Mouse (Mus musculus) Patski (cell line): Measurements from ENCODE around the gene Gm42957. TPM values are rescaled to one million over a fixed set of nuclear protein-coding genes. Genes with fewer than 3 reads are reported as not detected.

Experiments used
- ATAC-seq: fragments of 100-300 bp; one replicate; pipeline ENCODE4 v1.8.0; 2021
- CTCF ChIA-PET: fragments of 350-600 bp; sonication (Branson Sonifier 250); formaldehyde crosslinking; loops from one replicate; lab custom pipeline; 2022; ENCODE audit warnings: inconsistent platforms; lab: Charles Lee
- POLR2A ChIA-PET: fragments of 350-600 bp; sonication (Branson Sonifier 250); formaldehyde crosslinking; loops from one replicate; lab custom pipeline; 2022; ENCODE audit warnings: antibody characterized with exemption, inconsistent platforms; lab: Charles Lee
- DNase-seq: peaks from one replicate; pipeline ENCODE4 v3.0.0-alpha.2; 2011; ENCODE audit warnings: low read depth, low spot score
- H3K27me3 ChIP-seq: fragments of 371-371 bp; one replicate; pipeline ENCODE4 v1.5.1; 2021
- CTCF ChIP-seq: fragments of 100-300 bp; IDR thresholded peaks from one replicate; pipeline ENCODE4 v1.5.1; 2021
- in situ Hi-C: fragments of 300-500 bp; cut with MboI; formaldehyde crosslinking; loops from 3 replicates; pipeline ENCODE4 v1.11.1; 2018; ENCODE audit warnings: low pct_unique_long_range_greater_than_20kb, mixed read lengths
- polyA plus RNA-seq: library from polyadenylated mRNA; unstranded; gene quantifications from one replicate; pipeline ENCODE4 v1.2.3, GENCODE M21; 2021

Gm42957 gene
- 0.10 TPM for polyA plus RNA-seq

GRCm38 (mm10) chr3:96634928-96635879, at the start of gene Gm42957, which contains the start of gene Pex11b:
Gm42957 (plus strand) TSS chr3:96635474.
Pex11b (plus strand) TSS chr3:96635376.
- CTCF ChIA-PET = no interaction called here

GRCm38 (mm10) chr3:96590657-96591056, 44.6 kb upstream of the Gm42957 start:
- no peaks in the 10 kb centered on the region for H3K27me3 ChIP-seq
- ATAC-seq = no peak
- in situ Hi-C loops = no loop called here
- CTCF ChIA-PET = interaction anchor here (2.2 to 2.8 kb wide), 3 partner anchors 11 to 88 kb away, joined by 5 to 15 read pairs (median 7); partner anchors contain the start of gene Gm16253
- POLR2A ChIA-PET = interaction anchor here (1.3 kb wide), 1 partner anchor 14 kb away, joined by 3 read pairs; the partner anchor contains the start of gene Gm16253
- DNase-seq = no peak
- TF ChIP-seq CTCF = no peak

More at GRCm38 (mm10) chr3:96634928-96635879, at the start of gene Gm42957, which contains the start of gene Pex11b:
- TF ChIP-seq CTCF = no peak
- ATAC-seq = peak; percentile 81
- no peaks in the 10 kb centered on the region for H3K27me3 ChIP-seq
- POLR2A ChIA-PET = no interaction called here
- in situ Hi-C loops = no loop called here
- DNase-seq = peak; percentile 68

- CTCF ChIA-PET = interaction anchor here (0.7 to 2.7 kb wide), 13 partner anchors 8 to 80 kb away, joined by 3 to 26 read pairs (median 5); partner anchors contain the start of genes Gm16253 and Rbm8a
- no peak for TF ChIP-seq CTCF
- no peaks in the 10 kb centered on the region for H3K27me3 ChIP-seq
- DNase-seq = no peak
- no peak for ATAC-seq
- in situ Hi-C loops = no loop called here
- POLR2A ChIA-PET = interaction anchor here (0.6 to 1.5 kb wide), 5 partner anchors 8 to 37 kb away, joined by 3 to 5 read pairs (median 4); partner anchors contain the start of gene Txnip
Observed at GRCm38 (mm10) chr3:96593374-96593773, 41.9 kb upstream of the Gm42957 start.

- CTCF ChIA-PET = interaction anchor here (0.7 to 2.7 kb wide), 14 partner anchors 8 to 101 kb away, joined by 3 to 26 read pairs (median 5); partner anchors contain the start of genes Gm16253 and Rbm8a
Observed at GRCm38 (mm10) chr3:96593790-96594560, 41.3 kb upstream of the Gm42957 start, which contains the start of gene Polr3gl. Polr3gl (minus strand) TSS chr3:96594181.

GRCm38 (mm10) chr3:96594851-96595250, 40.4 kb upstream of the Gm42957 start:
- no peak for DNase-seq
- CTCF ChIA-PET = interaction anchor here (0.9 to 2.7 kb wide), 5 partner anchors 8 to 51 kb away, joined by 3 to 26 read pairs (median 3); partner anchors contain the start of gene Rbm8a
- POLR2A ChIA-PET = interaction anchor here (1.0 to 1.5 kb wide), 3 partner anchors 18 to 36 kb away, joined by 3 to 4 read pairs (median 4); partner anchors contain the start of gene Gm16253
- no peak for TF ChIP-seq CTCF
- no peaks in the 10 kb centered on the region for H3K27me3 ChIP-seq
- no peak for ATAC-seq
- in situ Hi-C loops = no loop called here

More at GRCm38 (mm10) chr3:96593790-96594560, 41.3 kb upstream of the Gm42957 start, which contains the start of gene Polr3gl:
- H3K27me3 ChIP-seq = no peaks in the 10 kb centered on the region
- ATAC-seq (peak; percentile 96), DNase-seq (no peak)
- no peak for TF ChIP-seq CTCF
- in situ Hi-C loops = no loop called here
- POLR2A ChIA-PET = interaction anchor here (0.6 to 1.5 kb wide), 6 partner anchors 8 to 37 kb away, joined by 3 to 5 read pairs (median 4); partner anchors contain the start of gene Txnip

GRCm38 (mm10) chr3:96595661-96596060, 39.6 kb upstream of the Gm42957 start:
- POLR2A ChIA-PET = interaction anchor here (0.7 to 1.1 kb wide), 2 partner anchors 19 to 310 kb away, joined by 3 read pairs; partner anchors contain the start of genes Gm16253 and Gpr89
- in situ Hi-C loops = no loop called here
- CTCF ChIA-PET = interaction anchor here (0.9 to 2.7 kb wide), 3 partner anchors 7 to 52 kb away, joined by 3 to 26 read pairs (median 3); no protein-coding TSS in a partner anchor
- TF ChIP-seq CTCF = no peak
- ATAC-seq = no peak
- DNase-seq = no peak
- H3K27me3 ChIP-seq = no peaks in the 10 kb centered on the region

- POLR2A ChIA-PET = interaction anchor here (0.7 kb wide), 1 partner anchor 309 kb away, joined by 3 read pairs; the partner anchor contains the start of gene Gpr89
Observed at GRCm38 (mm10) chr3:96596228-96596707, 39.0 kb upstream of the Gm42957 start, which contains the start of gene Ankrd34a. Ankrd34a (plus strand) TSS chr3:96596636.

GRCm38 (mm10) chr3:96596855-96597254, 38.4 kb upstream of the Gm42957 start:
- CTCF ChIA-PET = interaction anchor here (1.6 kb wide), 1 partner anchor 10 kb away, joined by 4 read pairs; no protein-coding TSS in a partner anchor
- ATAC-seq (no peak), DNase-seq (no peak)
- TF ChIP-seq CTCF = no peak
- POLR2A ChIA-PET = no interaction called here
- in situ Hi-C loops = no loop called here
- no peaks in the 10 kb centered on the region for H3K27me3 ChIP-seq

More at GRCm38 (mm10) chr3:96596228-96596707, 39.0 kb upstream of the Gm42957 start, which contains the start of gene Ankrd34a:
- CTCF ChIA-PET = interaction anchor here (1.6 kb wide), 1 partner anchor 9 kb away, joined by 4 read pairs; no protein-coding TSS in a partner anchor
- no peaks in the 10 kb centered on the region for H3K27me3 ChIP-seq
- no peak for TF ChIP-seq CTCF
- DNase-seq (no peak), ATAC-seq (no peak)
- in situ Hi-C loops = no loop called here

GRCm38 (mm10) chr3:96597435-96597891, 37.8 kb upstream of the Gm42957 start:
- ChIA-PET POLR2A (no interaction called here), CTCF (interaction anchor here (1.6 kb wide), 1 partner anchor 10 kb away, joined by 4 read pairs; no protein-coding TSS in a partner anchor)
- ATAC-seq = no peak
- TF ChIP-seq CTCF = no peak
- DNase-seq = no peak
- H3K27me3 ChIP-seq = no peaks in the 10 kb centered on the region
- in situ Hi-C loops = no loop called here
